Mouse (Mus musculus) megakaryocyte, embryonic 14.5 days (primary cell): ENCODE data around the gene Iqcf5.

Experiments used
- FLI1 ChIP-seq: IDR thresholded peaks from 2 replicates; pipeline ENCODE4 v1.6.1; 2012; ENCODE audit warnings: low read length, inconsistent platforms, mixed read lengths
- GATA1 ChIP-seq: IDR thresholded peaks from 3 replicates; pipeline ENCODE4 v1.6.1; 2012; ENCODE audit warnings: mixed read lengths, low read length, inconsistent platforms, borderline replicate concordance

- no peak for TF ChIP-seq GATA1
- no peak for TF ChIP-seq FLI1
Observed at GRCm38 (mm10) chr9:106513566-106513965, 807 bp upstream of the Iqcf5 start.
